Mouse (Mus musculus) cerebellum, adult (tissue): ENCODE results near the gene Arhgef11.
A peak's percentile ranks its signal among the peaks of the same experiment; 100 is the strongest.
"Not testable (repeated sequence)": the region's sequence is repeated elsewhere in the genome, so short reads cannot be mapped to it uniquely, and the experiment has no call there.

Experiments
- ATAC-seq: cut with Nextera tagmentation; 2 replicates; pipeline ENCODE4 v1.9.2; 2017; ENCODE audit warnings: mild to moderate bottlenecking, moderate library complexity, mixed read lengths; ENCODE audit not compliant: insufficient number of reproducible peaks, low FRiP score, low TSS enrichment

Gene Arhgef11

DNA sequence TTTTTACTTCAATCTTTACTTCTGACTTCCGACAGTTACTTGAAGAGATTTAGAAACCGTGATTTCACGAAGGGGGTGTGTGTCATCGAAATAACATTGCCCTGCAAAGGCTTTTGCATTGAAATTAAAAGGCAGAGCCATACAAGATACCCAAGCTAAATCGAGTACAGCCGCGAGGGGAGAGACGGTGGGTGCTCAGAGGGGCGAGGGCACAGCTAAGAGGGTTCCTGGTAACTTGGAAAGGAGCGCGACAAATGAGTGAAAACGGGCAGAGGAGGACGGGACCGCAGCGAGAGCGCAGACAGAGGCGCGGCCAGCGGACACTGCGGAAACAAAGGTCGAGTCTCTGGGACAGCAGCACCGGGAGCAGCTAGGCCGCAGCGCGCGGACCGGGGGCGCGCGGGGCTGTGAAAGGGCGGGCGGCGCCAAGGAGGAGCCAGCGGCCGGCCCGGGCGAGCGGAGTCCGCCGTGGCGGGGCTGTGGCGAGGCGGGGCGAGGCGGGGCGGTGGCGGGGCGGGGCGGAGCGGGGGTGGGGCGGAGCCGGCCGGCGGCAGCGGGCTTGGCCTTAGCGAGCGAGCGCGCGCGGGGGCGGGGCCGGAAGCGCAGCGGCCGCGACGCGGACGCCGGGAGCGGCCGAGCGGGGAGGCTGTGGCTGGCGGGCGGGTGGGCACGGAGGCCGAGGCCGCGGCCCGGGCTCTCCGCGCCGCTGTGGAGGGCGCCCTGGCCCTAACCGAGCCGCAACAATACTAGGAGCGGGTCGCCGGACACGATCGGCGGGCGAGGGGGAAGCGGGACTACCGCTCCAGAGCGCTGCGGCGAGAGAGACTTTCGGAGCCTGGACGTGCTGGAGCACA, at the start of gene Arhgef11:
Gene Arhgef11, plus strand, starts transcription at position 603 of the 854 bp plus-strand sequence.
- ATAC-seq, result peak; percentile 84

GRCm38 (mm10) chr3:87568681-87569080, 48.7 kb upstream of the Arhgef11 start:
- no peak for ATAC-seq

DNA sequence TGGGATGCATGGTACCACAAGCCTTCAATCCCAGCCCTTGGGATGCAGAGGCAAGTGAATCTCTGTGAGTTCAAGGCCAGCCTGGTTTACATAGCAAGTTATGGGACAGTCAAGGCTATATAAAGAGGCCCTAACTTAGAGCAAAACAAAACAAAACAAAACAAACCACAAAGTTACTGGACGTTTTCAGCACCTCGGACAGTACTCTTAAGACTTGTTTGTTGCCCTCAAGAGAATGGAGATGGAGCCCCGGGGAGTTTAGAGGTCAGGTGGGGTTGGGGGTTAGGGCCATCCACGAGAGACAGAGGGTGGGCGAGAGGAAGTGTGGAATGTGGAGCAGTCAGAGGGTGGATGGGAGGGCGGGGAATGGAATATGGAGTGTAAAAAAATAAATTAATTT, 41.6 kb upstream of the Arhgef11 start:
- ATAC-seq, result no peak

GRCm38 (mm10) chr3:87582259-87582658, 35.1 kb upstream of the Arhgef11 start:
- no peak for ATAC-seq

DNA sequence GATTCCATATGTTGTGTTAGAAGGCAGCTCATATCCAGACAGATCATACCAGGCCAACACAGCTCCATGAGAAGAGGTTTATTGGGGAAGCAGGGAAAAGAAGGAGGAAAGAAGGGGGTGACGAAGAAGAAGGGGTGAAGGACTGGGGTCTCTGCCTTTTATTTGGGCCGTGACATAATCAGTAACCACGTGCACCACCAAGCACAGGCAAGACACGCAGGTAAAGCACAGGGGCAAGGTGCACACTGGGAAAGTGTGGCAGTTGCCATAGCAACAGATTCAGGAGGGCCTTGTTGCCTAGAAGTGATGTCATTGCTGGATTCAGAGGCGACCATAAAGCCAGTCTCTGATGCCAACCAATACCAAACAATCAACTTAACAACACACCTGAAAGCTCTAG, 23.6 kb upstream of the Arhgef11 start:
- ATAC-seq, result no peak

DNA sequence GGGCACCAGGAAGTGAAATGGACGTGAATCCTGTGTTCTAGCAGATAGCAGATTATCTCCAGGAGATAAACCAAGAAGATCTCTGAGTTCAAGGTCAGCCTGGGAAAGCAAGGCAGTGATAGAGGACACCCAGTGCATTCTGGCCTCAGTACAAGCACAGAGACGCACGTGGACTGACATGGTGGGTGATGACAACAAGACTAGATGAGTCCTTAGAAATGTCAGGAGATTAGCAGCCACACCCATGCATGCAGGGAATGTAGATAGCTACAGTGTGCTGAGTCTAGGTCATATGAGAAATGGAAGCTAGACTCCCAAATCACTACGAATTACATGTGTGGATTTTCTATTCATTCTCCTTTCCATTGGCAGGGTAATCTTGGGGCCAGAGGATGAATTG, 22.0 kb upstream of the Arhgef11 start:
- ATAC-seq, result not testable (repeated sequence)

DNA sequence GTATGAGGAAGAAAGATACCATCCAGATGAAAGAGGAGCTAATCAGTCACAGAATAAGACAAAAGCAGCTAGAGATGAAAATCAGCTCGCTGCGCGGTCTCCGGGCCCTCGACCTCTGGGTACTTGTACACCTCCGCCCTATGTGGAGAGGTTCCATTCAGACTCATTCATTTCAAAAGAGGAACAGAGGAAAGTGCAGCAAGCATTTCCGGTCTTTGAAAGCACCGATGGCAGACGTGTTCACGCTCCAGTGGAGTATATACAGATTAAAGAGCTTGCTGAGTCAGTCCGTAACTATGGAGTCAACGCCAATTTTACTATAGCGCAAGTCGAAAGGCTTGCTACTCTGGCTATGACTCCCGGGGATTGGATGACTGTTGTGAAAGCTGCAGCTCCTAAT, 16.3 kb upstream of the Arhgef11 start:
- ATAC-seq, result not testable (repeated sequence)

DNA sequence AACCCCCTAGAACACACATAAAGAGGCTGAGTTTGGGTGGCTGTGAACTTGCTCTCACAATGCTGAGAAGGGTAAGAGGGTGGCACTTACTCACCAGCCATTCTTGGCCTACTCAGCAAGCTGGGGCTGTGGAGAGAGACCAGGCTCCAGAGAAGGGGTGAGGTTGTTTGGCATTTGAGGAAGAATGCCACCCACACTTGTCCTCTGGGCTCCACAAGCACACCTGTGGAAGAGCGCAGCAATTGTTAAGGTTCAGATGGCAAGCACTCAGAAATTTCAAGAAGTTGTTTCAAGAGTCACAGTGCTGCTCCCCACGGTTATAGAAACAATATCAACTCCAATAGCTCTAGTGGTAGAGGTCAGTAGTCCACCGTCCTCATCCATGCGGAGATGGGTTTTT, 1.0 kb upstream of the Arhgef11 start:
- ATAC-seq, result no peak

GRCm38 (mm10) chr3:87617811-87618130, 412 bp downstream of the Arhgef11 start:
- ATAC-seq, result no peak

DNA sequence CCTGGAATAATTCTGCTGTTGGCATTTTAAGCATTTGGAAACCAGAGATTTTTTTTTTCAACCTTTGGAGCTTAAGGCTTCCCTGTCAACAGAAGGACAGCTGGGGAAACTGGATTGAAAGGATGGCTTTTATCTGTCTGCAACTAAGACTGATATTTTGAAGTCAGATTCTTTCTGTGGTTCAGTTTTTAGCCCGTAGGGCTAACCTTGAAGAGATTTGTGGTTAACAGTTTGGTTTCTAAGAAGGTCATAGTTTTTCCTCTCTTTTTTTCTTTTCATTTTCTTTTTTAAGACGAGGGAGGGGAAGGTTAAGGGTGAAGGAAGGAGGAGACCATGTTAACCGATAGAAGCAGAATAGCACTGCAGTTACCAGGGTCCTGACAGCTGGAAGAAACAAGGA, 881 bp downstream of the Arhgef11 start:
- ATAC-seq, result no peak

DNA sequence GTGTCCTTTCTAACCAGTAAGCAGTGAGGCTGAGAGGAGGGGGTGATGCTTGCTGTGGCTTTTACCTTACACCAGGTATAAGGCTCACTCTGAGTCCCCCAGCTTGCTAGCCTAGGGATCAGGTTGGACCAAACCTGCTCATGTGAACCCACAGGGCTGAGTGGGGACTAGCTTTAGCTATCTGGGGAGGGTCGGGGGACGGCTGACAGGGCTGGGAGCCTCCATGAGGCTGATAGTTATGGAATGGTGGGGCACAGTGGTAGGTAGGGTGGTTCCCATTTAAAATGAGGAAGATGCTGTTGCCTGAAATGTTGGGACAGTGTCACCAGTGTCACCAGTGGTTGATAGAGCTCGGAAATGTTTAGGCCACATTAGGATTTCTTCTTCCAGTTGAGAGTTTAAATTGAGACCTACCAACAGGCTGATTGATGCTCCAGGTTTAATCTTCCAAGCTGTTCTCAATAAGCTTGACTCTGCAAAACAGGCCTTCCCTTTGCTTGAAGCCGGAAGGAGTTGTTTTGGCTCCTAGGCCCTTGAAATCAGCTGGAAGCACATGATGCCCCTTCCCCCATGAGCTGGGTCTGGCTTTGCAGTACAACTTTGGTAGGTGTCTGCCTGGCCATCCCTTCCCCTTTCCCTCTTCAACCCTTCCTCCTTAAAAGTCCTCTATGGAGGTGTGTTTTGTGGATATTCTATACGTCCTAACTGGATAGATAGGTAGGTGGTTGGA, 1.8 kb downstream of the Arhgef11 start:
- ATAC-seq, result no peak

DNA sequence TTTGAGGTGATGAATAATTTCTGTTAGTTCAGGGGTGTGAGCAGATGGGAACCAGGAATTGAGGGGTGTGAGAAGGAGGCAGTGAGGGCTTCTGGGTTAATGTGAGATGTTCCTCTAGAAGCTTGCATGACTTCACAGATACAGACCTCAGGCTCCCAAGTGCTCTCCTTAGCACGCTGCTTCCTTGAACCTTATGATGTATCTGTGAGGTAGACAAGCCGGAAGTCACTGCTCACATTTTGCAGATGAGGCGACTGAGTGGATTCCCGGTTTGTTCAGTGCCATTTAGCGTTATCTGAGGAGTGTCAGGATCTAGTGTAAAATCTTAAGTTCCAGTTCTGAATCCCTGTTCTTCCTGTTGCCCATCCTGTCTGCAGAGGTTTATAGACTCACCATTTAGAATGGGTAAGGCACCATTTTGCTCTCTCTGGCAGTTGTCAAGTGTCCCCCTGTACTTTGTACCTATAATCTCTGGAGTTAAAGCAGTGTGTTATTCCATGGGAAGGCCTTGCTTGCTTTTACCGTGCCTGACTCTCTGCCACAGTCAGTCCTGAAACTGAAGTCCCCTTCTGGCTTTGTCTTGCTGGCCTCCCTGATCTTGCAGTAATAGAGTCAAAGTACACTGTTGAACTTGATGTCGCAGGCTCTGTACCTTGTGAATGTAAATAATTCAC, 3.0 kb downstream of the Arhgef11 start:
- no peak for ATAC-seq

GRCm38 (mm10) chr3:87624899-87625298, 7.5 kb downstream of the Arhgef11 start:
- ATAC-seq, result no peak

- ATAC-seq, result peak; percentile 38
Observed at GRCm38 (mm10) chr3:87630899-87631298, 13.5 kb downstream of the Arhgef11 start.

GRCm38 (mm10) chr3:87631408-87631807, 14.0 kb downstream of the Arhgef11 start:
- ATAC-seq, result no peak

- ATAC-seq, result peak; percentile 62; the same call in 1 of the 2 replicates
Observed at GRCm38 (mm10) chr3:87635514-87635913, 18.2 kb downstream of the Arhgef11 start.

DNA sequence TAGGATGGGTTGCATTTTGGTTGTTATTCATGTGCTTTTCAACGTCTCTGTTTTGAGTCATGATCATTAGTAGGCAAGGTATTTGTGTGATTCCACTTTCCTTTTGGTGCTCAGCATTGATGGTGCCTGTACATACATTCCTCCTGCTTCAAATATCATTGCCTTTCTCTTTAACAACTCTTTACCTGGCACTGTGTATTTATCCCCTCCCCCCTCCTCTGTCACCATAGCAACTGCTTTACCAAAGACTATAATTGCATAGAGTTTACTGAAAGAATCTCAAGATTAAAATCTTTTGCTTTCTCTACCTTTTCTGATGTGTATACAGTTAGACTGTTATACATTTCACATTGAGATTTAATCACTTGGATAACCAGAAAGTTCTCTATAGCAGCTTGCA, 26.1 kb downstream of the Arhgef11 start:
- ATAC-seq, result no peak

GRCm38 (mm10) chr3:87646174-87646573, 28.8 kb downstream of the Arhgef11 start:
- ATAC-seq, result no peak

GRCm38 (mm10) chr3:87649063-87649462, 31.7 kb downstream of the Arhgef11 start:
- no peak for ATAC-seq

DNA sequence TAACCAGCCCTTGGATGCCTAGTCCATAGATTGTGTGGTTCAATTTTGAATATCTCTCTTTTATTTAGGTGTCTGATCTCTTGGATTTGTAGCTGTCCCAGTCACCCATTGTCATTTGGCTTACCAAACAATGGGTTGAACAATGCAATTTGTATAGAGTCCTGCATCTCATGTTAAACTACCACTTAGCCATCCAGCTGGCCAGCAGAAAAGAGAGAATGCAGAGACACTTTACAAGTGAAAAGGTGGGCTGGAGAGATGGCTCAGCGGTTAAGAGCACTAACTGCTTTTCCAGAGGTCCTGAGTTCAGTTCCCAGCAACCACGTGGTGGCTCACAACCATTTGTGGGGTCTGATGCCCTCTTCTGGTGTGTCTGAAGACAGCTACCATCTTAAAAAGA, 41.0 kb downstream of the Arhgef11 start:
- ATAC-seq, result no peak
